Mouse (Mus musculus) kidney, postnatal 25 days (tissue): ENCODE results near the gene Ccn2.
"Not testable (repeated sequence)": the region's sequence is repeated elsewhere in the genome, so short reads cannot be mapped to it uniquely, and the experiment has no call there.

Experiments used
- DNase-seq, 2 experiments: peaks; one replicate each; pipeline ENCODE4 v3.0.0; 2021; ENCODE audit warnings: mixed read lengths in 2 of 2

Gene Ccn2

DNA sequence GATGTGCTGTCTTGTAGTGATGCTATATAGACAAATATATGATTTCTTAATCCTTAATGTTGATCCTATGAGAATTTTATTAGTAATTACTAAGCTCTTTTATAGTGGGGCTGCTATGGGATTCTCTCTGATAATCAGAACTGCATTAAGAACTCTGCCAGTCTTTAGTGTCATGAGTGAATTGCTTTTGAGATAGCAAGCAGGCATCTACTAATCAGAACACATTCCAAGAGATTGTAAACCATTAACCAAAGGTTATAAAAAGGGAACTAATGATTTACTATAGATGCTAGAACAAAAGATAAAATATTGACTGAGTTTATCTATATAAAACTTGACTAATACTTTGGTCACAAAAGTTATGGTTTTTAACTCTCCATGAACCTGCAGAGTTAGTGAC, 8.5 kb downstream of the Ccn2 start:
- DNase-seq: no peak

DNA sequence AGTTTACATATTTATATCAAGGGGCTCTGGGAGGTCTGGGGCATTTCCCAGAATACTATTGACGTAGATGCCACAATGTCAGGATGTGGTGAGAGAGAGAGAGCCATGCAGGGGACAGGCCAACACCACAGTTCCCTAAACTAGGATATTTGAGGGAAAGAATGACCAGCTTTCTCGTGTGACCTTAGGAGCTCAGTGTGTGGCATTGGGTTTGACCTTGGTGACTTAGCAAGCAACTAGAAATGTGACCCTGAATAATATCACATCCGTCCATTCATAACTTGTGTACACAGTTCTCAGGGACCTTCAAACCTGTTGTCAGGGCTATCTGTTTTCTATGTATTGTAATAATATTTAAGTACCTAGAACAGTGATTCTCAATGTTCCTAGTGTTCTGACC, 13.9 kb downstream of the Ccn2 start:
- no peak for DNase-seq

DNA sequence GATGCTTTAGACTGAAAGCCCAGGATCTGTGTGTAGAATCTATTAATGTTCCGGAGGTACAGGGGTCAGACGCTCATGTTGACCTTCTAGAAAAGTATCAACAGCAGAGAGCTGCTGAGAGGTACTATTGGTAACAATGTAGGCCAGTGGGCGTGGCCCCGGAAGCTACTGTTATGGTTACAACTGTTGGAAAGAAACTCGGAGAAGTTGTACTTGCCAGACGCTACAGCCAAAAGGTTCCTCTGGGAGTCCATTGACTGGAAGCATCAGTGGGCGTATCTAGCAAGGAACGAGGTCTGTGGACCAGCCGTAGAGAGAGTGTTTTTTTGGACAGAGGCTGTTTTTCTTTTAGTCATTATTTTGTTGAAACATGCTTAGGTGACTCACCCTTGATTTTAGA, 14.5 kb downstream of the Ccn2 start:
- DNase-seq: peak in 1 of 2 experiments; percentile 37

DNA sequence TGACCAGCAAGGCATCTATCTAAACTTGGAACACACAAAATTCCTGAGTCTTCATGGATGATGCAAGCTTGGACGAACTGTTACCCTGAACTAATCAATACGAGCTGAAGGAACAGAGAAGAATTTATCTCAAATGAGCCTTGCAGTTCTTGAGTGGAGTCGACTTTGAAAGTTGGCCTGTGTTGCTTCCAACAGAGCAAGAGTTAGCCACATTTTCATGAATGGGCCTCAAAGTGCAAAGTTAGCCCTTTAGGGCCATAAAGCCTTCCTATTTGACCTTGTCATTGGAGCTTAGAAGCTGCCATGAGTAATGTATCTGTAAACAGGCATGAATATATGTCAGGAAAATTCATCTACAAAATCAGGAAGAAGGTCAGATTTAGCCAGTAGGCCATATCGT, 19.5 kb downstream of the Ccn2 start:
- no peak for DNase-seq

DNA sequence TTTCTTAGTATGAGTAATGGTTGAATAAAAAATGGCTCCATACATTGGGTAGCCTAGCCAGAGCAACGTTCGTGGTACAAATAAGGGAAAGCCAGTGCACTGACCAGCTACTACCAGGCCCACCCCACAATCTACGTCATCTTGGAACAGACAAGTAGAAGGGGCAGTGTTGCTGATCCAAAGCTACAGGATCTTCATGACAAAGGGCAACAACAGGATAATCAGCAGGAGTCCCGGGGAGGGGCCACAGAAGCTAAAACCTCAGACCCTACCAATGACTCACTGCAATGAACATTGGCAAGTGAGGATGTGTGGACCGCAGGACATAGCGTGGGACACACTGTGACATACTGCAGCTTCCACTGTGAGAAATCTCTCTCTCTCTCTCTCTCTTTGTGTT, 20.6 kb downstream of the Ccn2 start:
- no peak for DNase-seq

DNA sequence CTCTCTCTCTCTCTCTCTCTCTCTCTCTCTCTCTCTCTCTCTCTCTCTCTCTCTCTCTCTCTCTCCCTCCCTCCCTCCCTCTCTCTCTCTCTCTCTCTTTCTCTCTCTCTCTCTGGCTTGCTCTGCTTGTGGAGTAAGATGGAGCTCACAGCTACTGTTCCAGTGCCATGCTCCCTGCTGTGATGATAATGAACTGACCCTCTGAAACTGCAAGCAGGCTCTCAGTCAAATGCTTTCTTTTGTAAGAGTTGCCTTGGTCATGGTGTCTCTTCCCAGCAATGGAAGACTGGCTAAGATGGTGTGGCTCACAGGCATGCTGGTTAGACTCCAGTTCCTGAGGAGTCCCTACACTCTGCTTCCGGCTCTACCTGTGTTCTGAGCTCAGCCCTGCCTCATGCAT, 21.3 kb downstream of the Ccn2 start:
- not testable (repeated sequence) for DNase-seq

DNA sequence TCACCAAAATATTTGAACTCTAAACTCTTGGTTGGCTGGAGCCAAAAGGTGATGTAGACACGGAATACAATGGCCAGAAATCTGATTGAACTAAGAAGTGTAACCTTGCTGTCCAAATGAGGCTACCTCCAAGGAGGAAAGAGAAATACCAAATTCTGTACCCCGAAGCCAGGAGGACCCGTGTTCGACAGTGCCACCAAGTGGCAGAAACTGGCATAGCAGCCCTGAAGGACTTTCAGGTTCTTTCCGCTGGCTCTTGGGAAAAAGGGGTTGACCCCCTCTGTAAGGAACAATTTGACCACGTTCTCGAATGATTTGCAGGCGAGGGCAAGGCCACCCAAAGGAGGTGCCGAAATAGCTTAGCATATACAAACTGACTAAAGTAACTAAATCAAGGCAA, 26.3 kb downstream of the Ccn2 start:
- peak; percentile 49 to 80 for DNase-seq

DNA sequence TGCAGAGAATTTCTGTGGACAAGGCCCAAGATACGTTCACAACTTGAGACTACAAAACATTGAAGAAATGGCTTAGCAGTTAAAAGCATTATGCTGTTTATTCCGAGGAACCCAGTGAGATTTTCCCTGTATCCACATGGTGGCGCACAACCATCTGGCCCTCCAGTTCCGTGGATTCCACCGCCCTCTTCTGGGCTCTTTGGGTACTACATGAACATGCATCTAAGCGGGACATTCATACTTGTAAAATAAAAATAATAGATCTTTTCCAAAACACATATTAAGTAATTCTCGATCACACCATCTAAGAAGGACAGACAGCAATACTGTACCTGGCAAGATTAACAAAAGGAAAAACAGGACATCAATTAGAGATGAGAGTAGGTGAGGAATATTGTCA, 27.3 kb downstream of the Ccn2 start:
- DNase-seq: peak; percentile 77 to 92

DNA sequence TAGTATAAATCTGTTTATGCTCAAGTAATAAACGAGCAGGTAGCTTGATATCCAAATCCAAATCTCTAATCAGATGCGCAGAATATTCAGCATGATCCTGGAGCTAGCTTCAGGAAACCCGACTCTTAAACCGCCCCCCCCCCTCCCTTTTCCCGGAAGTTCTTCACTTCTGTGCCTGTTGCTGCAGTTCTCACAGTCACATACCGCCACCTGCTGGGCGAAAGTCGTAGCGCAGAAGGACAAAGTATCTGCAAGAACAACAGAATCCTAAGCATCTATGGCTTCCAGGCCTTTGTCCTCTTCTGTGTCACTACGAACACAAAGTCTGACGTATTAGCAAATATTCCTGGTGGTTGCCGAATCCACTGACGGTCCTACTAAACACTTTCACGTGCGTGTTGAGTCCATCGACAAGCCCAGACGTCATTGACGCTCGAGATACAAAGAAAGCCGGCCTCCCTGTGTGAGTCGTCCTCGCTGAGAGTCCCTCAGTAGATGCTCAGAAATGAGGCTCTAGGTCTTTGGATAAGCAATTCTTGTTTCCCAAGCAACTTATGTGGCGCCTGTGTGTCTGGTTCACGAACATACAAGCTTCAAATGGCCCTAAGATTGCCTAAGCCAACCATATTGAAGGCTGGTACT, 29.9 kb downstream of the Ccn2 start:
- peak; percentile 83 to 95 for DNase-seq

DNA sequence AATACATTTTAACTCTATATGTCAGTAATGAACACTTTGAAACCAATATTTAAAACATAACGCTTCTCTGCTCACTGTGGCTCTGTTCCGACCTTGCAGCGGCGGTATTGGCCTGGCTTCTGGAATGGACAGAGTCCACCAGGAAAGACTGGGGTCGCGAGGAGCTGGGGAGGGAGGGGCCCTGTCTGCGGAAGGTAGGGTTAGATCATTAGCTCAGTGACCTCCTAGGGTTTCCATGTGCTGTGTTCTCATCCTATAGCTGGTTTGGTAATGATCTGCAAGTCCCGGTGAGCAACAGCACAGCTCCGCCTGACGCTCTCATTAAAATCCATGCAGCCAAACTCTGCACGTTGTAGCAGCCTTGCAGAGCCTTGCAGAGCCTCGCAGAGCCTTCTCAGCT, 32.0 kb downstream of the Ccn2 start:
- DNase-seq: no peak

DNA sequence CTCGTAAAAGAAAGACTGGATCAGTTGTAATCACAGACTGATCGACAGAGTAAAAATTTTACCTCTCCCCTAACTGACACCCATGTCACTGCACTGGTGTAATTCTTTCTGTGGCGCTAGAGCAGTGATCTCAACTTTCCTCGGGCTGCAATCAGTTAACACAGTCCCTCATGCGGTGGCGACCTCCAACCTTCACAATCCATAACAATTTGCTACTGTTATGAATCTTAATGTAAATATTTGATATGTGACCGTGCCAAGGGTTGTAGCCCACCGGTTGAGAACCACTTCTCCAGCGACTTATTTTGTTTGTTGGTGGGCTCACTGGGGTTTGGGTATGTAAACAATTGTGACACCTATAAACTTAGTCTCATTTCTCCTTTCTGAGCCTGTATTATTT, 33.2 kb downstream of the Ccn2 start:
- DNase-seq: no peak

DNA sequence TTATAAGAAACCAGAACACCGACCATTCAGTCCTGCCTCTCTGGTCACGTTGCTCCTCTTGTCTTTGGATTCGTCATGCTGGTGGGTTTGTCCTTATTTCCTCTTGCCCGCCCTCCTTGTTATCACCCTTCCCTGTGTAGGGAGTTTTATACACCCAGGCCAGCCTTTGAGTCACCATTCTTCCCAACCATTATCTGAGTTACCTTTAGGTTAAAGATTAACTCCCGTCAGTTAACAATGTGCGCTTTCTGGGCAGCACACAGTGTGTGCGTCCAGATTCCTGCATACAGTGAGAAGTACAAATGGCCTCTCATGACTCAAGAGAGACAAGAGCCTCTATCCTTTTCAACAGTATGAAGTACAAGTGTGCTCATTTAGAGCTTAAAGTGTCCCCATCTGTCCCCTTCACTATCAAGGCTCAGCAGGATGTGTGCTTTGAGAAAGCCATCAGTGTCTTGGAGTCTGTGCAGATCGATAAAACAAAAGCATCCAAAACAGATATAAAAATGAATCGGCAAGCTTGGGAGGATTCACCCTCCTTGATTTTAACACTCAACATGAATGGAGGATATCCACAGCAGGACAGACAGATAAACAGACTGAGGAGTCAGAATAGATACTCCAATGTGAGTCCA, 34.0 kb downstream of the Ccn2 start:
- no peak for DNase-seq

DNA sequence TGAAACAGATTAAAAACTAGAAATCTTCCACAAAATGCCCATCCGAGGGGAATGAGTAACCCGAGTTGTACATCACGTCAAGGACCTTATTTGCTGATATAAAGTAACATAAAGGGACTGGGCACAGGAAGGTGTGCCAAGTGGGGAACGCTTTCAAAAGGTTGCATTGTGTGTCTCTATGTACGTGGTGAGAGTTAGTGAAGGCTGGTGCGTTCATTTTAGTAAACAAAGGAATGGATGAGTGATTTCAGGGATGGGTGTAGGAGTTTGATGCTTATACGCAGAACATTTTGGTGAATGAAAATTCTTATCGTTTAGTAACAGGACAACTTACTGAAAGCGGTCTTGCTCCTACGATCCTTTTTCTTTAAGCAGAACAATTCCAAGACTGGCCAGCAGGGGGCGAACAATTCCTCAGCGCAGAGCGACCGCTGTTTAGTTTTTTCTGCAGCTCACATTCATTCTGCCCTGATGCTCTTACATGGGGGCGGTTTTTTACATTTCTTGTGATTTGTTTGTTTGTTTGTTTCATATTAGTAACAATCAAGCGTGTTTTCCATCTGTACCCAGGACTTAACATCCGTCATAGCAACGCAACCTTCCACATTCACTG, 35.3 kb downstream of the Ccn2 start:
- DNase-seq: peak; percentile 59 to 85

DNA sequence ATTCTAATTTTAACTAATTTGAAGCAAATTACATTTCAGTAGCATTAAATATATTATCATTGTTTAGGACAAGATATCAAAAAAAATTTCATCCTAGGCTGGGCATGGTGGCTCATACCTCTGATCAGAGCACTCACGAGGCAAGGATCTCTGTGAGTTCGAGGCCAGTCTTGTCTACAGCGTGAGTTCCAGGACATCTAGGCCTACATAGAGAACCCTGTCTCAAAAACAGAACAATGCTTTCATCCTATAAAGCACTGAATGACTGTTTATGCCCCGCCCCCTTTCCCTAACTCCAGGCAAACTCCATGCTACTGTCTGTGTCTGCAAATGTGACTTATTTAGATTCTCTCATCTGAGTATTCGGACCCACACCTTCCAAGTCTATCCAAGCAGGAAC, 35.9 kb downstream of the Ccn2 start:
- no peak for DNase-seq

DNA sequence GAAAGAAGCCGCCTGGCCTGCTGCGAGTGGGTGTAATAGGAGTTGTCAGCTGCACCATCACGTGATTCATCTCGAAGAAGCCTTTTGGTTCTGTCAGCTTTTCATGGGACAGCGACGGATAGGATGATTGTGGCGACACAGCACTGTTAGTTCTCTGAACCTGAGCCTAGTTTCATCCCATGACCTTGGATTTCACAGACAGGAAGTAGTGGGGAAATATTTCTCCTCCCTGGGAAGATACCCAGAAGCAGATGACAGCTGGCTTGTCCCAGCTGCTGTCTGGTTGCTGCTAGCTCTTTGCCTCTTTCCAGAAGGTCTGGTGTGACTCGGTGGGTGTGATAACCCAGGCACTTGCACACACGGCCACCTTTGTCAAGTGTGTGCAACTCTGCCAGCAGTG, 39.0 kb downstream of the Ccn2 start:
- peak; percentile 32 to 54 for DNase-seq

DNA sequence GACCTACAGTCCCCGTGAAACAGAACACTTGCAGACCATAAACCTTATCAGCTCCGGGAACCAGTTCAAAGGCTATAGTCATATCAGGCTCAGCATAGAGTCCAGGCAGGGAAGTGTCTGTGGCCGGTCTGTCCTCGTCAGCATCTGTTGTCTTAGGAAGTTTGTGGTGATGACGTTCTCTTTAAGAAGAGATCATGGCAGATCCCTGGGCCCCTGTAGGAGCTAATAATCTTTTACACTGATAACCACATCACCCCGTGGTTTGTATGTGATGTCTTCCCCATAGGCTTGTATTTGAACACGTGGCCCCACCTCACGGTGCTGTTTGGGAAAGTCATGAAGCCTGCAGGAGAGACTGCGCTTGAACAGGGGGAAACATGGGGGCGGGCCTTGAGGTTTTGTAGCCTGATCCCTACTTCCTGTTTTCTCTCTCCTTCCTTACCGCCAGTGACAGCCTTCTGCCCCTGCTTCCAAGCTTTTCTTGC, 40.1 kb downstream of the Ccn2 start:
- peak in 1 of 2 experiments; percentile 45 for DNase-seq

DNA sequence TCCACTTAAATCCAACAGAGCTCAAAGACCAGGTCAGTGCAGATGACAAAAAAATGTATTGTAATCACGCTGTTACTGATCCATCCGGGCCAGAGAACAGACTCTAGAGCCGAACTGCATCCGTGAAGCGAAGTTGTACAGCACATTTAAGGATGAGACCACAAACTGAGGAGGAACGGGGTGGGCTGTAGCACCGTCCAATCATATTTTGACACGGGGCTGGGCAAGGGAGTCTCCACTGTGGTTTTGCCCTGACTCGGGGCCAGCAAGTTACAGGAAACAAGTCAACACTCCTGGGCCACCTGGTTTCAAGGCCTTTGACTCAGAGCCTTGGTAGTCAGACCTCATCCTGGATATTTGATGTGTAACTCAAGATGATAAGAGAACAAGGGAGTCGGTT, 40.6 kb downstream of the Ccn2 start:
- no peak for DNase-seq

DNA sequence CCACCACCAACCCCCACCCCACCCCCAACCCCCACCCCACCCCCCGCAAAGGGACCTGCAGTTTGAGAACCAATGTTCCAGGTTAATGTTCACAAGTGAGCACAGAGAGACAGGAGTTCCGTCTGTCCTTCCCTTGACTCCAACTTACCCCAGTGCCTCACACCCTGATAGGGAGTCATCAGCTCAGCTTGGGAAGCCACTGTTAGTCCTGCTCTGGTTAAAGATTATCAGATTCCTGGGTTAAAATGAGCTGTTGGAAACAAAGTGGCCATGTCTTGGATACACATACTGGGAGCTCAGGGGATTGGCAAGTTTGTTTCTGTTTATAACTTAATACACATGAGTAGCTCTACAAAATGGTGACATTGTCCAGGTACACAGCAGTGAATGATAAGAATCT, 41.7 kb downstream of the Ccn2 start:
- DNase-seq: no peak

DNA sequence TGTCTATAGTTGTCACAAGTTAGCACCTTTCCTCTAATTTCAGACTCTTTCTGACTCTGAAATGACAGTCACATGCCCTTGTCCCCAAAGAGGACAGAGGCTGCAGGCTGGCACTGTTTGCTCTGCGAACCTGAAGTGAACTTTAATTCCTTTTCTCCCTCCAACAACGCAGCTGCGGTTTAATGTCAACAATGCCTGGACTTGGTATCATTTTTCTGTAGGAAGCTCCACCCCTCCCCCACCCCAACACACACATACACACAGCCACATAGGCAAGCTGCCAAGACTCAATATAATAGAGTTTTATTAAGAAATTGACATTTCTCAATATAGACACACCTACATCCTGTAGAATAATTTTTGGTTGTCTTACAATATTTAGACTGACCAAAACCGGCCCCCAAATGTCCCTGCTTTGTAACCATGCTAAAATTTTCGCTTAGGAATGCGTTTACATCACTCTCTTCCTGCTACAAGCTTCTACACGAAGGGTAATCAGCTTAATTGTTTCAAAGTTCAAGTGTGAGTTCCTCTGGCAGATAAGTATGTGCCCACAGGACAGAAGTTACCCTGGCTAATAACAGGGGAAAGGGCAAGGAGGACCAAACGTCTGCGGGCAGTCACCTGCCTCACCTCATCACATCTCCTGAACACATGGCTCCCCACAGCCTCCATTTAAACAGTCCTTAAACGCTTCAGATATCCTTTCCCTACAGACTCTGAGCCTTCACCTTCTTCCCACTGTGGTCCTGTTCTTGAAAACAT, 43.2 kb downstream of the Ccn2 start:
- peak in 1 of 2 experiments; percentile 47 for DNase-seq

DNA sequence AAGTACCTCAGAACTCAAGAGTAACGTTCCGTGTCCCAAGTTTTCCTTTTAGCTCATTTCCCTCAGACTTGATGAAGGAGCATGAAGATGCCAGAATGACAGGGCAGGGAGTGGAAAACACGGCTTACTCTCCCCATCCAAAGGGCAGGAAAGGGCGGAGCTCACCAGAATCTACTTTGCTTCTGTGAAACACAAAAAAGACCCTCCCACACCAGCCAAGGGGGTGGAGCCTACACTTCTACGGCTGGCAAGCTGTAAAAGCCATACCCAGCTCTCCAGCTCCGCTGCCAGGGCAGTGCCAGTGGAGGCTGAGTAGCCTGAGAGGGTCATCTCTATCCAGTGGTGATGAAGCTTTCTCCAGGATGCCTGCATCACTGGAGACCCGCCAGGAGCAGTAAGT, 44.4 kb downstream of the Ccn2 start:
- DNase-seq: no peak

DNA sequence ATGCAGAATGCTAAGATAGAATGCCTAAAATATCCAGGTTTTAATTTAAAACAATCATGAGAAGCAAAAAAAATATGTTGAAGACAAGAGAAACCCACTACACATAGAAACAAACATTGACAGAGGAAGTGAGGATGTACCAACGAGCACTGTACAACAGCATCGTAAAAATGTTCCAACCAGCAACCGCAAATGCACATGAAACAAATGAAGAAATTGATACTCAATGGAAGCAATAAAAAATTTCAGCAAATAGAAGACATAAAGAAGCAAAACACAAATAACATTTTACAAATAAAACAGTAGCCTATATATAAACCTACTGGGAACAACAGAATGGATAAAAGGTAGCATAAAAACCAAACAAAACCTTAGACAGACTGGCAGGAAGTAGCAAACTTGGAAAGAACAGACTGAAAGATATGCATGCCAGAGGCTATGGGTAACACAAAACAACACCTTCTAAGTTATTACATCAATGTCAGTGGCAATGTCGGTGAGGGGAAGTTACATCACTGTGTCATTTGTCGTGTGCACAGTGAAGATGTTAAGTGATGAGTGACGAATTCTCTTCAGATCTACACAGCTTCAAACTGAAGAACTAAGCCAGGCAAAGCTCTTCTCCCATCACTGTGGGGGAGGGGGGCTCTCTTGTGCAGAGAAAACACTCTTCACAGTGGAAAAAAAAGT, 45.1 kb downstream of the Ccn2 start:
- DNase-seq: no peak

DNA sequence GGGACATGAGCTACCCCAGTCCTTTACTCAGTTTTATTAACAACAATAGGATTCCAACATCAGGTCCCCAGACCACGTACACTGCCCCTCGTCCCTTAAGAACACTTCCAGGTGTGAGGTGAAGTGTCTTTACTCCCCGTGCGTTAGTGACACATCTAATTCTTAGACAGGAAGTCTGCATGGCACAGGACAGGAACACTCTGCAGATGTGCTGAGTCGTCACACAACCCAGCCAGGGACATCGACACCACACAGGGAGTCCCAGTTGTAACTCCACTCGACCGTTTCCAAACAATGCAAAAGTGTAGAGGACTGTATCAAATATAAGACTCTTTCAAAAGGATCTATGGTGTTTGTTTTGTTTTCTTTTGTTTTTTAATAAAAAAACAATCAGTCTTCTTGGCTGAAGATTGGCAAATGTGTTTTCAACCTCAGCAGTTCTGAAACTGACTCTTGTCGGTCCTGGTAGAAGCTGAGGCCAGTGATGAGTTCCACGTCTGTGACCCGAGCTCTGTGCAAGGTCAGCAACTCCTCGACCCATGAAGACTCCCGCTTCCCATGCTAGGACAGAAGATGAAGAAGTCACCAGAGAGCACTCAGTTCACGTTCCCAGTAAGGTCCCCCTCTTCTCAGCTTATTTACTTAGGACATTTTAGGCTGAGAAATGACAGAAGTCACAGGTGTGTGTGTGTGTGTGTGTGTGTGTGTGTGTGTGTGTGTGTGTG, 46.3 kb downstream of the Ccn2 start:
- DNase-seq: no peak
